Mouse (Mus musculus): ENCODE results near the gene Ube2g1.

DNA sequence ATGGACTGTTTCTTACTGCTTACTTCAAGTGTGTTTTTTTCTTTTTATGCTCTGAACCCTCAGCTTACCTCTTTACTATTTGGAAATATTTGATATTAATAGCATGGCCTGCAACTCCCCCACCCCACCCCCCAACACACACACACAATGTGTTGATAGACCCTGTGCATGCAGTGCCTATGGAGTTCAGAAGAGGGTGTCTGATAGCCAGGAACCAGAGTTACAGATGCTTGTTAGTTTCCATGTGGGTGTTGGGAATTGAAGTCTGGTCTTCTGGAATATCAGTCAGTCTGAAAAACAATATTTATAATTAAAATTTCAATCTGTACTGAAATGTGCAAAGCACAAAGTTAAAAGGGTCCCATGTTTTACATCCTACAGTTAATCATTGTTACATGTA lies 63.6 kb downstream of the Ube2g1 start:
- TF ChIP-seq POLR2A (IDR thresholded peaks at IDR 0.05; ENCODE audit: borderline replicate concordance, low read depth, low read length) (no peak), CTCF (IDR thresholded peaks at IDR 0.05; ENCODE audit: low read depth, low read length) (no peak)

Data from bone marrow macrophage, adult 2 months (primary cell).